Mouse (Mus musculus) brain, embryonic 14.5 days (tissue): ENCODE data around the gene Cdc16. TPM values are rescaled to one million over a fixed set of nuclear protein-coding genes. Genes with fewer than 3 reads are reported as not detected.
A peak's percentile ranks its signal among the peaks of the same experiment; 100 is the strongest.

ENCODE experiments used
- DNase-seq: peaks from one replicate; pipeline ENCODE4 v3.0.0-alpha.2; 2011; ENCODE audit warnings: low read depth
- CTCF ChIP-seq: fragments of 200-500 bp; IDR thresholded peaks from 2 replicates; pipeline ENCODE4 v1.5.1; 2012; ENCODE audit warnings: inconsistent platforms, mild to moderate bottlenecking, moderate library complexity, borderline replicate concordance; ENCODE audit not compliant: insufficient read depth, insufficient read length; ENCODE audit errors: extremely low read depth
- POLR2A ChIP-seq: fragments of 200-500 bp; IDR thresholded peaks from 2 replicates; pipeline ENCODE4 v1.6.1; 2012; ENCODE audit warnings: mild to moderate bottlenecking, inconsistent platforms, borderline replicate concordance; ENCODE audit not compliant: poor library complexity, insufficient read depth, insufficient read length, severe bottlenecking; ENCODE audit errors: extremely low read depth
- polyA plus RNA-seq: library from polyadenylated mRNA; depleted of rRNA; stranded (reverse); fragments of >200 nt; gene quantifications from 2 replicates; pipeline ENCODE4 v1.2.3, GENCODE M21; 2012

The Cdc16 gene
- polyA plus RNA-seq, 1 experiment: 123 TPM

GRCm38 (mm10) chr8:13757805-13758727, 590 bp downstream of the Cdc16 start:
- peak; percentile 65 for DNase-seq

GRCm38 (mm10) chr8:13769206-13769605, 11.7 kb downstream of the Cdc16 start:
- DNase-seq: no peak
- no peak for TF ChIP-seq CTCF
- TF ChIP-seq POLR2A: no peak

More at GRCm38 (mm10) chr8:13757805-13758727, 590 bp downstream of the Cdc16 start:
- TF ChIP-seq POLR2A (no peak), CTCF (peak; percentile 38; the same call in 1 of the 2 replicates)

GRCm38 (mm10) chr8:13780536-13780935, 23.1 kb downstream of the Cdc16 start:
- TF ChIP-seq POLR2A: no peak
- TF ChIP-seq CTCF: no peak
- DNase-seq: no peak

GRCm38 (mm10) chr8:13785250-13785763, 27.8 kb downstream of the Cdc16 start, which contains the start of gene Upf3a:
Upf3a (plus strand) TSS chr8:13785615.
- peak; percentile 98 for DNase-seq
- no peak; the same call in none of the 2 replicates for TF ChIP-seq POLR2A
- TF ChIP-seq CTCF: peak; percentile 85

- TF ChIP-seq POLR2A: peak; percentile 68; the same call in 1 of the 2 replicates
- peak; percentile 92 for TF ChIP-seq CTCF
- peak; percentile 99 for DNase-seq
These were observed 28.4 kb downstream of the Cdc16 start for GRCm38 (mm10) chr8:13785764-13786299.

- DNase-seq: no peak
- TF ChIP-seq POLR2A (no peak), CTCF (no peak)
These were observed 32.1 kb downstream of the Cdc16 start for GRCm38 (mm10) chr8:13789606-13790005.

GRCm38 (mm10) chr8:13793097-13793745, 35.7 kb downstream of the Cdc16 start:
- TF ChIP-seq CTCF (no peak), POLR2A (no peak)
- DNase-seq: no peak

GRCm38 (mm10) chr8:13793746-13794101, 36.2 kb downstream of the Cdc16 start:
- no peak for DNase-seq
- no peak for TF ChIP-seq CTCF
- no peak for TF ChIP-seq POLR2A

- TF ChIP-seq POLR2A: no peak
- no peak for TF ChIP-seq CTCF
These were observed 40.2 kb downstream of the Cdc16 start for GRCm38 (mm10) chr8:13797676-13798075.

GRCm38 (mm10) chr8:13799566-13799965, 42.1 kb downstream of the Cdc16 start:
- DNase-seq: no peak
- TF ChIP-seq CTCF (no peak), POLR2A (no peak)

More at GRCm38 (mm10) chr8:13797676-13798075, 40.2 kb downstream of the Cdc16 start:
- no peak for DNase-seq
